Mouse (Mus musculus) lung, adult 2 months (tissue): ENCODE measurements around the gene Ciao2a.

ENCODE experiments used
- CTCF ChIP-seq: fragments of 200-500 bp; IDR thresholded peaks from 2 replicates; pipeline ENCODE4 v1.5.1; 2011; ENCODE audit warnings: mild to moderate bottlenecking, low read length, control low read depth; ENCODE audit not compliant: insufficient read depth
- POLR2A ChIP-seq: fragments of 200-500 bp; IDR thresholded peaks from 2 replicates; pipeline ENCODE4 v1.6.1; 2011; ENCODE audit warnings: low read depth, mild to moderate bottlenecking, control low read depth, low read length, borderline replicate concordance; ENCODE audit errors: extremely low read depth

DNA sequence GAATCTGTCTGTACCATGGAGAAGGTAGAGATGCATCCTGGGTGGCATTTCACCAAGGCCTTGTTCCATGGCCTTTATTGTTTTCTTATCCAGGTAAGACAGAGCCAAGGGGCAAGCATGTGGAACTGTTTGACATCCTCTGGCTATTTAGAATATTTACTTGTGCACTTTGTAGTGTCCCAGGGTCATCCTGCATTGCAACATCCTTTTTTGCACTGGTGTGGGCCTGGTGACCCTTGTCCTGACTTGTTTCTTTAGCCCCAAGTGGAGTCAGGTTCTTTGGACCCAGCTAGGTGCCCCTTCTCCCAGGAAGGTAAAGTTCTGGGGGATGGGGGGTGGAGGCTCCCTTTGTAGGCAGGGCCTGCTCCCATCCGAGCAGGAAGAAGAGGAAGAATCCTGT lies 51.6 kb downstream of the Ciao2a start:
- TF ChIP-seq CTCF: no peak
- no peak for TF ChIP-seq POLR2A
